Mouse (Mus musculus) CH12.LX (cell line): ENCODE data around the gene Rexo2. TPM values are rescaled to one million over a fixed set of nuclear protein-coding genes. Genes with fewer than 3 reads are reported as not detected.

Experiments
- DNase-seq: peaks from one replicate; pipeline ENCODE4 v3.0.0-alpha.2; 2013; ENCODE audit errors: extremely low read depth
- H3K27ac ChIP-seq: 2 replicates; pipeline ENCODE4 v1.5.1; 2012; ENCODE audit warnings: low read depth, mild to moderate bottlenecking, control low read depth, moderate library complexity; ENCODE audit not compliant: insufficient read depth
- H3K27me3 ChIP-seq: replicated peaks from 2 replicates; pipeline ENCODE3; 2012; ENCODE audit warnings: inconsistent platforms
- H3K36me3 ChIP-seq, 2 experiments: replicated peaks in 1 of 2; 2 replicates each; pipeline versions ENCODE3 to v1.6.1; 2012; ENCODE audit warnings: inconsistent platforms in 1 of 2, low read length in 1 of 2, mild to moderate bottlenecking in 1 of 2, mixed read lengths in 1 of 2, moderate library complexity in 1 of 2; ENCODE audit not compliant: control insufficient read depth in 1 of 2, insufficient read depth in 1 of 2
- H3K4me1 ChIP-seq, 2 experiments: 2 replicates each; pipeline ENCODE4 v1.6.1; 2012; ENCODE audit warnings: inconsistent platforms in 1 of 2, moderate library complexity in 1 of 2; ENCODE audit not compliant: insufficient read depth in 2 of 2, control insufficient read depth in 1 of 2
- H3K4me2 ChIP-seq: 2 replicates; pipeline ENCODE4 v1.6.1; 2012; ENCODE audit warnings: low read depth, mild to moderate bottlenecking, control low read depth; ENCODE audit not compliant: poor library complexity, insufficient read depth, severe bottlenecking
- H3K4me3 ChIP-seq, 3 experiments: fragments of 150-350 bp in 1 of 3; sonication (generic) in 1 of 3; replicated peaks in 1 of 3; 2 replicates each; pipeline versions ENCODE3 to v1.5.1; 2011 to 2012; ENCODE audit warnings: low read depth in 2 of 3, low read length in 2 of 3, mild to moderate bottlenecking in 2 of 3, moderate library complexity in 2 of 3, control low read depth in 1 of 3, improper control_type of control experiment in 1 of 3, inconsistent platforms in 1 of 3, mixed read lengths in 1 of 3; ENCODE audit not compliant: poor library complexity in 1 of 3
- H3K79me2 ChIP-seq: replicated peaks from 2 replicates; pipeline ENCODE4 v1.6.1; 2012; ENCODE audit warnings: mild to moderate bottlenecking, moderate library complexity; ENCODE audit not compliant: control insufficient read depth, poor library complexity, insufficient read depth, severe bottlenecking; ENCODE audit errors: extremely low read depth
- H3K9ac ChIP-seq: 2 replicates; pipeline ENCODE4 v1.6.1; 2012; ENCODE audit warnings: low read depth, mild to moderate bottlenecking, control low read depth, moderate library complexity; ENCODE audit not compliant: insufficient read depth
- H3K9me3 ChIP-seq: replicated peaks from 2 replicates; pipeline ENCODE3; 2012; ENCODE audit warnings: low read length, inconsistent platforms, mixed read lengths
- BHLHE40 ChIP-seq: IDR thresholded peaks from 2 replicates; pipeline ENCODE4 v1.6.1; 2011; ENCODE audit warnings: mild to moderate bottlenecking, low read depth, low read length, improper control_type of control experiment
- CHD2 ChIP-seq: IDR thresholded peaks from 2 replicates; pipeline ENCODE4 v1.6.1; 2011; ENCODE audit warnings: low read length, improper control_type of control experiment
- E2F4 ChIP-seq: IDR thresholded peaks from 2 replicates; pipeline ENCODE4 v1.6.1; 2011; ENCODE audit warnings: low read depth, low read length, improper control_type of control experiment; ENCODE audit not compliant: insufficient replicate concordance
- EP300 ChIP-seq: IDR thresholded peaks from 2 replicates; pipeline ENCODE4 v1.6.1; 2011; ENCODE audit warnings: low read length, improper control_type of control experiment
- ETS1 ChIP-seq: conservative IDR thresholded peaks from 2 replicates; pipeline ENCODE4 v1.6.1; 2012; ENCODE audit warnings: low read depth, mild to moderate bottlenecking, inconsistent platforms, low read length, improper control_type of control experiment, moderate library complexity
- GABPA ChIP-seq: IDR thresholded peaks from 2 replicates; pipeline ENCODE4 v1.6.1; 2012; ENCODE audit warnings: low read depth, low read length, improper control_type of control experiment, inconsistent platforms; ENCODE audit not compliant: insufficient replicate concordance
- IRF4 ChIP-seq: IDR thresholded peaks from 2 replicates; pipeline ENCODE4 v1.6.1; 2014; ENCODE audit warnings: low read depth, mild to moderate bottlenecking, inconsistent platforms, low read length, improper control_type of control experiment
- JUN ChIP-seq: IDR thresholded peaks from 2 replicates; pipeline ENCODE4 v1.6.1; 2011; ENCODE audit warnings: low read depth, mild to moderate bottlenecking, low read length, improper control_type of control experiment, moderate library complexity; ENCODE audit not compliant: insufficient read depth
- JUND ChIP-seq: conservative IDR thresholded peaks from 2 replicates; pipeline ENCODE4 v1.6.1; 2011; ENCODE audit warnings: low read depth, low read length, improper control_type of control experiment
- KAT2A ChIP-seq: IDR thresholded peaks from 2 replicates; pipeline ENCODE4 v1.6.1; 2012; ENCODE audit warnings: low read length, improper control_type of control experiment, inconsistent platforms; ENCODE audit not compliant: insufficient replicate concordance
- MAFK ChIP-seq: IDR thresholded peaks from 2 replicates; pipeline ENCODE4 v1.6.1; 2011; ENCODE audit warnings: low read length, improper control_type of control experiment; ENCODE audit not compliant: insufficient replicate concordance
- MEF2A ChIP-seq: IDR thresholded peaks from 2 replicates; pipeline ENCODE4 v1.6.1; 2014; ENCODE audit warnings: low read depth, mild to moderate bottlenecking, inconsistent platforms, low read length, improper control_type of control experiment, borderline replicate concordance
- MXI1 ChIP-seq: IDR thresholded peaks from 2 replicates; pipeline ENCODE4 v1.6.1; 2011; ENCODE audit warnings: mild to moderate bottlenecking, low read depth, low read length, improper control_type of control experiment
- POLR2A ChIP-seq: IDR thresholded peaks from 2 replicates; pipeline ENCODE4 v1.6.1; 2011; ENCODE audit warnings: low read depth, mild to moderate bottlenecking, improper control_type of control experiment, low read length
- TBP ChIP-seq: conservative IDR thresholded peaks from 2 replicates; pipeline ENCODE4 v1.6.1; 2011; ENCODE audit warnings: low read depth, low read length, improper control_type of control experiment
- TCF12 ChIP-seq: IDR thresholded peaks from 2 replicates; pipeline ENCODE4 v1.6.1; 2014; ENCODE audit warnings: low read depth, mild to moderate bottlenecking, inconsistent platforms, low read length, improper control_type of control experiment
- UBTF ChIP-seq: IDR thresholded peaks from 2 replicates; pipeline ENCODE4 v1.6.1; 2012; ENCODE audit warnings: low read depth, mild to moderate bottlenecking, inconsistent platforms, low read length, improper control_type of control experiment, moderate library complexity
- ZNF384 ChIP-seq: IDR thresholded peaks from 2 replicates; pipeline ENCODE4 v1.6.1; 2012; ENCODE audit warnings: low read depth, low read length, improper control_type of control experiment, inconsistent platforms
- dilution Hi-C: fragments of 300-500 bp; cut with MboI; formaldehyde crosslinking; loops from 2 replicates; pipeline ENCODE4 v1.14.3; 2020; ENCODE audit warnings: low sequenced_read_pairs; ENCODE audit not compliant: extremely low pct_unique_long_range_greater_than_20kb, extremely low pct_ligation_motif_present
- in situ Hi-C: fragments of 300-500 bp; cut with MboI; formaldehyde crosslinking; loops from 3 replicates; pipeline ENCODE4 v1.14.3; 2019; ENCODE audit warnings: low sequenced_read_pairs, low pct_ligation_motif_present, low pct_unique_long_range_greater_than_20kb, mixed read lengths
- polyA plus RNA-seq: library from polyadenylated mRNA; unstranded; fragments of >175 nt; gene quantifications from 2 replicates; pipeline ENCODE4 v1.2.1, GENCODE M21; 2012; ENCODE audit warnings: low read depth; ENCODE audit not compliant: insufficient read length
- total RNA-seq, 2 experiments: library from RNA; depleted of rRNA; stranded (reverse); fragments of 300-350 nt in 1 of 2; fragments of >200 nt in 1 of 2; gene quantifications; 2 replicates each; pipeline ENCODE4 v1.2.3; 2012 to 2014

Rexo2 gene
- total and polyA plus RNA-seq, 3 experiments: 108 to 296 (median 120) TPM

DNA sequence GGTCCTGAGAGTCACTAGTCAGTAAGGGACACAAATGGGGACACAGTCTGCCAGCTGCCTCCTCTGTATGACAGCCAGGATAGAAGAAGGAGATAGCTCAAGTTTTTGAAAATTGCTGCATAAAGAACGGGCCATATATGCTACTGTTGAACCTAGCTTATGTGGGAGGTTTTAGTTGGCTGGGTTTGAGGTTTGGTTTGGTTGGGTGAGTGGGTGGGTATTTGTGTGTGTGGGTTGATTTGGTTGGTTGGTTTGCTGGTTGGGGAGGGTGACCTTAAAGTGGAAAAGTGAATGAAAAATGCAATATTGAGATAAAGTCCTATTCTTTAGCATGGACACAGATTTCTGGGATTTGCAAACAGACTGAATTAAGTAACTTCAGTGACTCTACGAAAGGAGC is 35.6 kb downstream of the Rexo2 start:
- no peaks in the 10 kb centered on the region for H3K27me3 ChIP-seq
- no peak for DNase-seq
- no peaks in the 10 kb centered on the region for H3K36me3 ChIP-seq
- H3K4me1 ChIP-seq: peaks cover 13 to 44% of the 10 kb centered on the region in 2 experiments
- H3K79me2 ChIP-seq: no peaks in the 10 kb centered on the region
- peak overlapping the region; percentile 33; the same call in 1 of the 2 replicates for H3K4me2 ChIP-seq
- H3K9me3 ChIP-seq: no peaks in the 10 kb centered on the region
- H3K4me3 ChIP-seq: no peak overlapping the region
- H3K27ac ChIP-seq: no peak overlapping the region
- no peak overlapping the region for H3K9ac ChIP-seq
- in situ Hi-C loops (loop anchor here (10.0 kb wide), 1 partner anchor 180 kb away; no protein-coding TSS in a partner anchor), dilution Hi-C loops (no loop called here)
- TF ChIP-seq BHLHE40: no peak
- TF ChIP-seq MAFK: peak; percentile 51; the same call in 1 of the 2 replicates

DNA sequence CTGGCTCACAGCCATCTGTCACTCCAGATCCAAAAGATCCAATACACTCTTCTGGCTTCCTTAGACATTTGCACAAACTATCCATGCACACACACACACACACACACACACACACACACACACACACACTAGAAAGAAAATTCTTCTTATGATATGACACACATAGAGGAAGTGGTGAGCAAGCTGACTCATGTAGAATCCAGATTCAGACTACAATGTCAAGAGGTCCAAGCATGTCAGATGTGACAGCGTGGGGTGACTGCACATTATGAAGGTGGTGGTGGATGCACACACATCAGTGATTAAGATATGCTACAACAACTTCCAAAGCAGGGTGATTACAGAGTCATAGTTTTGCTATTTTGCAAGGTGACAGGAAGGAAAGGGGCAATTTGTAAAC is 36.5 kb downstream of the Rexo2 start:
- Histone ChIP-seq H3K4me2 (no peak overlapping the region), H3K36me3 (peaks cover 0 to 5% of the 10 kb centered on the region in 2 experiments), H3K4me1 (peaks cover 13 to 44% of the 10 kb centered on the region in 2 experiments), H3K9me3 (no peaks in the 10 kb centered on the region), H3K4me3 (no peak overlapping the region), H3K9ac (no peak overlapping the region), H3K79me2 (no peaks in the 10 kb centered on the region), H3K27me3 (no peaks in the 10 kb centered on the region), H3K27ac (no peak overlapping the region)
- TF ChIP-seq IRF4 (peak; percentile 86), GABPA (no peak), JUN (no peak; the same call in 1 of the 2 replicates), CHD2 (no peak), E2F4 (no peak), ZNF384 (no peak), MXI1 (no peak), BHLHE40 (peak; percentile 55; the same call in 1 of the 2 replicates), POLR2A (no peak), UBTF (no peak), KAT2A (no peak), MAFK (peak; percentile 45; the same call in 1 of the 2 replicates), TBP (no peak), EP300 (peak; percentile 83), JUND (peak; percentile 37; the same call in 1 of the 2 replicates), MEF2A (no peak), ETS1 (peak; percentile 53), TCF12 (peak; percentile 29; the same call in 1 of the 2 replicates)
- peak; percentile 81 for DNase-seq
- dilution Hi-C loops (no loop called here), in situ Hi-C loops (loop anchor here (10.0 kb wide), 1 partner anchor 179 kb away; no protein-coding TSS in a partner anchor)
